Mouse (Mus musculus) liver (tissue): Measurements from ENCODE around the gene 2010111I01Rik.

ENCODE experiments used
- DNase-seq: peaks from one replicate; pipeline ENCODE4 v3.0.0-alpha.2; 2020; ENCODE audit warnings: mixed read lengths

2010111I01Rik gene

GRCm38 (mm10) chr13:63270191-63270590 lies 305.5 kb downstream of the 2010111I01Rik start:
- no peak for DNase-seq

- DNase-seq, result no peak
Observed at GRCm38 (mm10) chr13:63272017-63272601, 307.4 kb downstream of the 2010111I01Rik start.

DNA sequence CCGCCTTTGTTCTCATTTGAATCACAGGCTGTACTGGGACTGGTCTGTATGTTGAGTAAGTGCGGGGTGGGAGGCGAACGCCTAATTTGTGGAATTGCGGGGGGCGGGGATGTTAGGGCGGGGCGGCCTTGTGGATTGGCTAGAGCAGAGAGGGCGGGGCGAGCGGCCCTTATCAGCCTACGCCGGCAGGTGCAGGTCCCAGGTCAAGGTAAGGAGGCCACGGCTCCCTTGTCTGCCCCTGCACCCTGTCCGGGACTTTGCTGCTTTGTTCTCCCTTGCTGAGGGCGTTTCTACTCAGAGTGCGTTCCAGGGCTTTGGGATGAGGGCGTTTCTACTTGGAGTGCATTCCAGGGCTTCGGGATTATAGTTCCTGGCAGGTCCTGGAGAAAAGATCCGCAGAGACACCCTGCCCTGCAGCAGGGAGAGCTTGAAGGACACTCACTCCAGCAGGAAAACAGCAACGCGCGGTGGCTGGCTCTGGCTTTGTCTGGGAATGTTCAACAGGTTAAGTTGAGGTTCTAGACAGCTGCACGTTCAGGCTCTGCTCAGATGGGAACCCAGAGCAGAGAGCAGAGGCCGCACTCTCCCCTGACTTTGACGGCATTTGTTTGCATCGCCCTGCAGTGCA lies 308.0 kb downstream of the 2010111I01Rik start:
- peak; percentile 82 for DNase-seq

GRCm38 (mm10) chr13:63273859-63274258 lies 309.2 kb downstream of the 2010111I01Rik start:
- DNase-seq, result no peak

DNA sequence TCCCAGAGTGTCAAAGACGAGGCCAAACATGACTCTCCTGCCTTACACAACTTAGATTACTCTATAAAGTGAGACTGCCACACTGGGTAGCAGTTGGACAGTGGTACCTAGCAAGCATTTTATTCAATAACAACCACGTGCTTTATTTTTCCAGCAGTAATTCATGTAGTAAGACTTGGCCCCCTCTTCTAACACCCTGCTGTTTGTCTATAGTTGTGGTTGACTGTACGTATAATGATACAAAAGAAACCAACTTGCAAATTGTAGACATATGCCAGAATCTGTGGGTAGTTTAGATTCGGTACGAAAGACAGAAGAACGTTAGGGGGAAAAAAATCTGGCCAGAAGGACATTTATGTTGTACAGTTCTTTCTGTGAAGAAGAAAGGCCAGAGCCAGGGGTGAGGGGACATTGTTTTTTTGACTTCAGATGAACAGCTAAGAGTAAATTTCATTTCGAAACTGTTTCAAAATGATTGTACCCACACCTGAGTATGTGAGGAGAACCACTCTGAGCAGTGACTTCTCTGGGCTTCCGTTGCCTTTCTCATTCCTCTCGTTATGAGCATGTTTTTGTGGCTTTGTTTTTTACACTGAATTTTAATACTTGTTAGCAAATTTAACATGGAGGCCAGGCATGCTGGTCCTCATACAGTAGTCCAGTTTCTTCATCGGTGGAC lies 309.9 kb downstream of the 2010111I01Rik start:
- DNase-seq, result no peak

DNA sequence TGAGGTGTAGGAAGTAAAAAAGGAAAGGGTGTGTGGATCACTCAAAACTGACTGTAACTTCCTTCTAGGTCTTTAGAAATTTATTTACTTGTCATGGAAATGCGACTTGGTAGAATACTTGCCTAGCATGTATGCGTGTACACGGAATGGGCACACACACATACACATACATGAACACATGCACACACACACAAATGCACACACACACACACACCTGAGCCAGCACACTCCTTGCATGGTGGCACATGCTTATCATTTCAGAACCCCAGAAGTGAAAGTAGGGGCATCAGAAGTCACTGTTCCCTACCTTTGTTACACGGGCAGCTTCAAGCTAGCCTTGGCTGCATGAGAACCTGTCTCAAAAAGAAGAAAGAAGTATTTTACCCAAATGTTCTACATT lies 311.7 kb downstream of the 2010111I01Rik start:
- no peak for DNase-seq

- no peak for DNase-seq
Observed at GRCm38 (mm10) chr13:63277316-63277715, 312.6 kb downstream of the 2010111I01Rik start.

- DNase-seq, result no peak
Observed at GRCm38 (mm10) chr13:63278141-63278631, 313.5 kb downstream of the 2010111I01Rik start.

- DNase-seq, result peak; percentile 36
Observed at GRCm38 (mm10) chr13:63278796-63279475, 314.2 kb downstream of the 2010111I01Rik start.

GRCm38 (mm10) chr13:63279807-63280206 lies 315.1 kb downstream of the 2010111I01Rik start:
- DNase-seq, result no peak

DNA sequence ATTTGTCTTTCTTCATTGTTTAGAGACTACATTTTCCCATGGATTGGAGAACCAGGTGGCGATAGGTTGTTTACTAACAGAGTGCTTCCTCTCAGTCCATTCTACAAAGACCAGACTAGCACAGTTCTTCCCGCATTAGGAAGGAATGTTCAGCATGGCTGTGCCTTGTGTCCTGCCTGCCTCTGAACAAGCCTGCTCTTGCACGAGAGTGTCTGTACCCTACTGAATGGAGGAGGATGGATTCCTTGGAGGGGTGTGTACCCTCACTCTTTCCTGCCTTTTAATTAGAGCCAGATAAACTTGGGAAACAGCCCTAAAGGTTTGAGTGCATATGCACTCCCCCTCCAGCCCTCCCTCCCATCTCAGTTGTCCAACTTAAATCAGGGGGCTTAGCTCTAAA lies 315.7 kb downstream of the 2010111I01Rik start:
- DNase-seq, result no peak

GRCm38 (mm10) chr13:63281206-63281605 lies 316.5 kb downstream of the 2010111I01Rik start:
- DNase-seq, result no peak

DNA sequence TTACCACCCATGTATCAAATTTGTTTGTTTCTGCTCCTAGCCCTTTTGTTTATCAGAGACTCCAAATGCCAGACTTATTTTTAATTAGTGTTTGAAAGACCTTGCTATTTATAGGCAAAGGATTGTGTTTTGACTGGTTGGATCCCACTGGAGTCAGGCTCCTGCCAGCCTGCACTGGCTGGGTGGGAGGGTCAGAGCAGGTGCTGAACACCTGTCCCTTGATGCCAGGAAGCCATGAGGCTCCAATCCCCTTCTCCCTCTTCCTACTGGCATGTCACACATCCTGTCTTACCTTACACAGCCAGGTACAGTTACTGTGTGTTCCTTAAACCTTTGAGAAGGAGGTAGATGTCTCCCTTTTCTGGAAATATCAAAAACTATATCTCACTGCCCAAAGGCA lies 318.5 kb downstream of the 2010111I01Rik start:
- no peak for DNase-seq

DNA sequence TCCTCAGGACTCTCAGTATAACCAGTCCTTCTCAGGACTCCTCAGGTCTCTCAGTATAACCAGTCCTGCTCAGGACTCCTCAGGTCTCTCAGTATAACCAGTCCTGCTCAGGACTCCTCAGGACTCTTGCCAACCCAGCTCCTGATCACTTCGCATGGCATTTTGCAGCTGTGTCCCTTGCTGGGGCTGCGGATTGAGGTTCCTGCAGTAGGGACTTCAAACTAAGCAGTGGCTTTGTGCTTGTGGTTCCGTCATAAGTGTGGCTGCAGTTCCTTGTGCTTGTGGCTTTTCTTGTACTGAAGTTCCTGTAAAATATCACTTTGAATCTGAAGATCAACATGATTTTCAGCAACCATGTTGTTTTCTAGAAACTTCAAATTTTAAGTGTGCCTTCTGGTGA lies 320.1 kb downstream of the 2010111I01Rik start:
- DNase-seq, result no peak

GRCm38 (mm10) chr13:63286483-63287102 lies 321.9 kb downstream of the 2010111I01Rik start:
- no peak for DNase-seq

DNA sequence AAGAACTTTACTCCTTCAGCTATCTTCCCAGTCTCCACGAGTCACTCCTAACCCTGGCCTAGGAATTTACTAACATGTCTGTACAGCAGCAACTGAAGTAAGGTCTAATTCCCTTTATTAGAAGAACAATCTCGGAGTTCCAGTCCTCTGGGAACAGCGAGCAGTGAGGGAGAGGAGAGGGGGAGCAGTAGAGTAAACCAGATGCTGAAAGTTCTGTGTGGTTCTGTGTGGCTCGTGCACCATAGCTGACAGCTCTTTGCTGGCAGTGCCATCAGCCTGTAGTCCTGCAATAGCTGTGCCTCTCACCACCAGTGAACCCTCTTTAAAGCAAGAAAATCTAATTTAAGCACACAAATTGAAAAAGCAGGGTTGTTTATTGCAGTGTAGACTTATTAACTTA lies 324.5 kb downstream of the 2010111I01Rik start:
- no peak for DNase-seq

GRCm38 (mm10) chr13:63289687-63290086 lies 325.0 kb downstream of the 2010111I01Rik start:
- no peak for DNase-seq

DNA sequence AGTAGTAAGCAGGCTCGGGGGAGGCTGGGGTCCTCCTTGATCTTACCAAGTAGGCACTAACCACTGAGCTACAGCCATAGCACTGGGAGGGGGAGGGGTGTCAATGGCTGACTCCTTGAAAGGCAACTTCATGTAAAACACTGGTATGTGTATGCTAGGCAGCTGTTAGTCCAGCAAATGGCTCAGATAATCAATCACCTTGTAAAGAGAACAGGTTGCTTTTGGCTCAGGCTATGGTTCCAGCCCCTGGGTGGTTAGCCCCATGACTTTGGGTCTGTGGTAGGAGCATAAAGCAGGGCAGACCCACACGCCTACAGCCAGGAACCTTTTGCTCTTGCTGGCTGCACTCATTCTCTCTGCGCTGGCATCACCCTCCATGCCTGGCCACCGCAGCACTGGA lies 325.4 kb downstream of the 2010111I01Rik start:
- no peak for DNase-seq

GRCm38 (mm10) chr13:63291016-63291415 lies 326.3 kb downstream of the 2010111I01Rik start:
- no peak for DNase-seq

GRCm38 (mm10) chr13:63293647-63294046 lies 329.0 kb downstream of the 2010111I01Rik start:
- no peak for DNase-seq

DNA sequence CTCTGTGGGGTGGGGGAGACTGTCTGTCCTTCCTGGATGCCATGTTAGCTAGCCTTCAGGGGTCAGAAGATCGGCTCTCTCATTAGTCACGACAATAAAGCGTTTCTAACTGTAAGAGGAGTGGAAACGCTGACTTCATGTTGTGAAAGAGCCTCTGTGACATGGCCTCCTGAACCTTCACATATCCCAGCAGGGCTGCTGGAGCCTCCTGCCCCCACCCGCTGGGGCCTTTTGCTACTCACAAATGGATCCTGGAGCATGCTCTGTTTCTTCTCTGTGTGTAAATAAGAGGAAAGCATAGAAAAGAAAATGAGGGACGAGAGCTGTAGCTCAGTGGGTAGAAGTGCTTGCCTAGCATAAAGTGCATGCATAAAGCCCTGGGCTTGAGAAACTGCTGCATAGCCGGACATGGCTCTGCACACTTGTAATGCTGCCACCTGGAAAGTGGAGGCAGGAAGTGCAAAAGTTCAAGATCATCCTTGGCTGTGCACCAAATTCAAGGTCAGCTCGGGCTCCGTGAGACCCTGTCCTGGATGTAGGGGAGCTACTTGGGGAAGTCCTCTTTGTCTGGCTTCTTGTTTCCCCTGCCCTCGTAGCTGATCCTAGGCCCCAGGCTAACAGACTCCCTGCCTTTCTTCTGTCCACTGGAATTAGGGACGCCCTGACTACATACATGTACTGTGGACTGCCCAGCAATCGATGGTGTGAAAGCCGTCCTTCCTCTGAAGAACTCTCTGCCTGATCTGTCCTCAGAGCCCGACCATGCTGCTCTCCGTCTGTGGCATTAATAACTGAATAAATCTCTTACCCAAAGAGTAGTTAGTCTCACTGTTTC lies 329.9 kb downstream of the 2010111I01Rik start:
- DNase-seq, result peak; percentile 29

DNA sequence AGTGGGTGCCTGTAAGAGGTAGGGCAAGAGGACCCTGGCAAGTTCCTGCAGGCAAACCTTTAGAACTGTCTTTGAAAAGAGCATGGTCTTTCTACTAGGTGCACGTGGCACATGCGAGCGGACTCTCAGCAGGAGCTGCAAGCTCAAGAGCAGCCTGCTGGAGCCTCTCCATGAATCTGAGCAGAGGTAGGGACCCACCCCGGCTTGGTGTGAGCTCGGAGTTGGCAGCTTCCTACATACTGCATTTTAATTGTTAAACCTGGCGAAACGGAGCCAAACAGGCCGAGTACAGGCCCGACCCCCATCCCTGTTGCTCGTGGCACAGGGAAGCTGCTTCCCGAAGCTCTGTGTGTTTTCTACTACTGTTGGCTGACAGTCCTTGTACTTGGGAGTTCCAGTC lies 331.6 kb downstream of the 2010111I01Rik start:
- no peak for DNase-seq
